Mouse (Mus musculus) left cerebral cortex, adult 9 months (tissue): ENCODE results near the gene Cyp2b10.
"Not testable (repeated sequence)": the region's sequence is repeated elsewhere in the genome, so short reads cannot be mapped to it uniquely, and the experiment has no call there.

Source experiments
- DNase-seq, 2 experiments: peaks; one replicate each; pipeline ENCODE4 v3.0.0; 2022; ENCODE audit warnings: low spot score in 2 of 2

The Cyp2b10 gene

DNA sequence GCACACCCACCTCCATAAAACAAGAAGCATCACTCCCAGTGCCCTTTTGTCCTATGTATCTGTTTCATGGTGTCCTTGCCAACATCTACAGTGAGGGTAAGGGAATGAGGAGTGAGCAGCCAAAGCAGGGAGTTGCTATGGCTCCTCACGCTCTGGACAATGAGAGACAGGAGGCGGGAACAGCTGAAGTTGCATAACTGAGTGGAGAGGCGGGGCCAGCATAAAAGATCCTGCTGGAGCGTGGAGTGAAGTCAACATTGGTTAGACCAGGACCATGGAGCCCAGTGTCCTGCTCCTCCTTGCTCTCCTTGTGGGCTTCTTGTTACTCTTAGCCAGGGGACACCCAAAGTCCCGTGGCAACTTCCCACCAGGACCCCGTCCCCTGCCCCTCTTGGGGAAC lies at the start of gene Cyp2b10:
Gene Cyp2b10, plus strand, starts transcription at position 210 of the 400 bp plus-strand sequence.
- DNase-seq: no peak

DNA sequence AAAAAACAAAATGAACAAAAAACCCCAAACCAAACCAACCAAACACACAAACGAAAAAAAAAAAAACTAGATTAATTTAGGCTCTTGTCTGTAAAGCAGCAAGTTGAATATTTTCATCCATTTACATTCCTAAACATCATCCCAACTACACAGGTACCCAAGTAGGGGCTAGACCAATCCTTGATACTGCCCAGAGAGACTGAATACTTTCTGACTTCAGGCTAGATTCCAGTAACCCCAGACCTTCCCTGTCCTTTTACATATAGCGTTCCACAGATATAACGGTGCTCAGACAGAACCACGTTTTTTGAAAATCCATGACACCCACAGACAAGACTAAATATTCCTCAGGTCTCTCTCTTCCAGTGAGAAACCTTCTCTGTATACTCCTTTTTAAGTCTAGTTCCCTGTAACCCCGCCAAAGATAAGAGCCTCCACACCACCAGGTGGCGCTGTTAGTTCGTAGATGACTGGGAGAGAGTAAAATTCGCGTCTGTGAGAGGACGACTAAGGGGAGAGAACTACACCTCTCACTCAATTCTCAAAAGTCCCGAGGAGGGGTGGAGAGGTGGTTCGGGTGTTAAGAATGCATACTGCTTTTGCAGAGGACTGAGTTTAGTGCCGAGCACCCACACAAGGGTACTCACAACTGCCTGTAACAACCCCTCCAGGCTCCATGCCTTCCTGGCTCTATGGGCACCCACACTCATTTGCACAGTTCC lies 49.5 kb upstream of the Cyp2b10 start:
- DNase-seq: peak; percentile 25 to 88

GRCm38 (mm10) chr7:25848444-25848812 lies 49.0 kb upstream of the Cyp2b10 start:
- no peak for DNase-seq

- peak in 1 of 2 experiments; percentile 45 for DNase-seq
Measured at GRCm38 (mm10) chr7:25855082-25855481, 42.3 kb upstream of the Cyp2b10 start.

- no peak for DNase-seq
Measured at GRCm38 (mm10) chr7:25859962-25860870, 37.2 kb upstream of the Cyp2b10 start.

DNA sequence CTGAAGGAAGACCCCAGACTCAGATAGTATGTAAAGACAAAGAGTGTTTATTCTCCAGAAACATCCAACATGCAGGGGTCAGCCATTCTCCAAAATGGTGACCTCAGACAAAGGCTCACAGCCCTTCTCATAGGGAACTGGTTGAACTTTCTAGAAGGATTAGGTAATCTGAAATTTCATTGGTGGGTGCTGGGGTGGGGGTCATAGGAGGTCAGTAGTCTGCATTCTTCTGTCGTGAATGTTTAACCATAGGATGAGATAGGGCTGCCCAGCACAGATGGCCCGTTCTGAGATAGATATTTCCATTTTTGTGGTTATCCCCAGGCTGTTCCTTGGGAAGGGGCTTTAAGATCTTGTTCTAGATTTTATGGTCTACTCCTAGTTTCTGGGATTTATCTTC lies 35.1 kb upstream of the Cyp2b10 start:
- no peak for DNase-seq

DNA sequence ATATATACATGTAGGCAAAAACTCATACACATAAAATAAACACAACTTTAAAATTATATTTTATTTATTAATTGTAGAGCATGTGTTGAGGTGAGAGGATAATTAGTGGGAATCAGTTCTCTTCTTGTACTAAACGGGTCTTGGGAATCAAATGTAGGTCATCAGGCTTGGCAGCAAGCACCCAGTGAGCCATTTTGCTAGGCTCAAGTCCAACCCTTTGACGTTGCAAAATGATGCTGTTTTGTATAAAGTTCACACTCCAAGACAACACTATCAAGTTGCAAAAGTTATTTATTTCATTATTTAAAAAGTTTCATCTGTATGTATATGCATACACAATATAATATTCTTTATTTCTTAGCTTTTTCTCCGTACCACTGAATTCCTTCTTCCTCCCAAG lies 33.7 kb upstream of the Cyp2b10 start:
- no peak for DNase-seq

GRCm38 (mm10) chr7:25864861-25865260 lies 32.6 kb upstream of the Cyp2b10 start:
- no peak for DNase-seq

GRCm38 (mm10) chr7:25869789-25870188 lies 27.6 kb upstream of the Cyp2b10 start:
- no peak for DNase-seq

GRCm38 (mm10) chr7:25872624-25873023 lies 24.8 kb upstream of the Cyp2b10 start:
- no peak for DNase-seq

DNA sequence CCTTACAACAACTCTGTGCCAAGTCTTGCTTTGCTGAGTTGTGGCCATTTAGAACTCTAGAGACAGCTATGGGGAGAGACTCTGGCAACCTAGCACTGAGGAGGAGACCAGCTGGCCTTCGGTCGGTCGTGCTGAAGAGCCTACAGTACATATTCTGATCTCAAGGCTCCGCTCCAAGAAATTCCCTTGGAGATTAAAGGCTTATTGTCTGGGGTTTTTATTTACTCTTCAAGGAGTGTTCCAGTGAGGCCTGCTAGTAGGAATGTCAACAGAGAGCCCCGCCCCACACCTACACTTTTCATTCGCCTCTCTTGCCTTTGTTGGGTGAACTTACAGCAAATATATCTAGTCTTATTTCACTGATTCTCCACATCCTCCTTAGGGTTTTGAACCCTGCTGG lies 18.7 kb upstream of the Cyp2b10 start:
- DNase-seq: no peak

GRCm38 (mm10) chr7:25880721-25881120 lies 16.7 kb upstream of the Cyp2b10 start:
- DNase-seq: not testable (repeated sequence)

DNA sequence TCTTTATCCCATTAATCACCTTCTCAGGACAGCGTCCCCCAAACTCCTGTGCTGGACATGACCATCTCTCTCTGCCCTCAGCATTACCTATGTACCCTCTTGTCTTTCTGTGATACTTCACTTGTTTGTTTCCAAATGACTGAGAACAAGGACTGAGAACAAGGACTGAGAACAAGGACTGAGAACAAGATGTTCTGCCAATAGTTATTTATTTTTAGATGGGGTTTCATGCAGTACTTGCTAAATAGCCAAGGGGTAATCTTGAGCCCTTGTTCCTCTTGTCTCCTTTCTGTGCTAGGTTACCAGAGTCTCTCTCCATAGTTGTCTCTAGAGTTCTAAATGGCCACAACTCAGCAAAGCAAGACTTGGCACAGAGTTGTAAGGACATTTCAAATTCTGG lies 13.1 kb upstream of the Cyp2b10 start:
- DNase-seq: no peak

- DNase-seq: no peak
Measured at GRCm38 (mm10) chr7:25887758-25888157, 9.7 kb upstream of the Cyp2b10 start.

DNA sequence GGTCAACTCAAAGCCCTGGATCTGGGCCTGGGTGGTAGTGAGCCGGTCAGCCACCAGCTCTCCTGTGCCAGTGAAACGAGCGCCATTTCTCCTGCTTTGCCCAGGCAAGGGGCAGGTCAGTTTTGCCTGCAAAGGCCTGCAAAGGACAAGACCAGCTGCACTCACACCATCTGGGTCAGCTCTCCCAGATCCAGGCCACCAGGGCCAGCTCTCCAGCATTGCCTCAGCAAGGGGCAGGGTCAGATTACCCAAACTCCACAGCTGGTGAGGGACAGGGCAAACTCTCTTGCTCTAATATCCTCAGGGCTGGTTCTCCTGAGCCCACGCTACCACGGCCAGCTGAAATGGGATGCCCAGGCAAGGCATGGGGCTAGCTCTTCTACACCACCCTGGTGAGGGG lies 4.3 kb upstream of the Cyp2b10 start:
- no peak for DNase-seq

DNA sequence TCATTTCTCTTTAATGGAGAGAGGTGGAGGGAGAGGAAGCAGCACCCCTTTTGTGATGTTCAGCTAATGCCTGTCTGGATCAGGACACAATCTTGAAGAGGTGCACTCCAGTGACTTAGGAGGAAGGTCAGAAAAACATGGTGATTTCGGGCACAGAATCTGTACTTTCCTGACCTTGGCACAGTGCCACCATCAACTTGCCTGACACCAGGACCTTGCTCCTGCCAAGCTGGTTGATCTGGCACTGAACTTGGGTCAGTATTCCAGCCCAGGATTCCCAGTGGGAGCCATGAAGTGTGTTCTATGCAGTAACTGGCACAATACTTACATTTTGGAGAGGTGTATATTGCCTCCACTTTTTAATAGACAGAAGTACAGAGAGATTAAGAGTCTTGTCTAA lies 2.3 kb upstream of the Cyp2b10 start:
- DNase-seq: no peak

DNA sequence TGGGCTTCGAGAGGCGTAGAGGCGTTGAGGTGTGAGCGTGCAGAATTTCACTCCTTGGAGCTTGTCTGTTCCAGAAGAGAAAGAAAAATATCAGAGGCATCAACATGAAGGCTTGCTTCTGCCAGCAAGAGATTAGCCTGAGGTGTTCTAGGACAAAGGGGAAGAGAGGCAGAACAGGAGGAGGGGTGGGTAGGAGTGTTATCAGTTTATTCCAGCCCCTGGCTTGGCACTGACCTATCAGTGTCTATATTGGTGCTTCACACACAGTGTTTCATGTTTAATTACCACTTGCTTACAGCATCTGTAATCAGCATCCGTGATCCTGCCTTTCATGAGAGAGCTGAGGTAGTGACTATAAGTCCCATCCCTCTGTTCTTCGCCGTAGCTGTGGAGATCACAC lies 644 bp downstream of the Cyp2b10 start:
- no peak for DNase-seq

GRCm38 (mm10) chr7:25902061-25902690 lies 4.8 kb downstream of the Cyp2b10 start:
- DNase-seq: peak in 1 of 2 experiments; percentile 8

- no peak for DNase-seq
Measured at GRCm38 (mm10) chr7:25903156-25903555, 5.7 kb downstream of the Cyp2b10 start.

DNA sequence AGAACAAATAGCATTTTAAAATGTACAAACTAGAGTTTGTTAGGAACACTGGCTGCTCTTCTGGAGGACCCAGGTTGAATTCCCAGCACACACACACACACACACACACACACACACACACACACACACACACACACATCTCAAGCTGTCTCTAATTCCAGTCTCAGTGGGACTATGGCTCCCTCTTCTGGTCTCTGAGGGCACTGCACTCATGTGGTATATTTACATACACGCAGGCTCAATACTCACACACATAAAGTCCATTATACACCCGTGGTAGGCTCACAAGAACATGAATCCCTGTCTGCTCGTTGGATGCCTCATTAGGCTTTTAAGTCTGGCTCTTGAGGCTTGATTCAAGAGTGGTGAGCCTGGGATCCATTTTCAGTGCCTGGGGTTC lies 6.6 kb downstream of the Cyp2b10 start:
- DNase-seq: no peak

DNA sequence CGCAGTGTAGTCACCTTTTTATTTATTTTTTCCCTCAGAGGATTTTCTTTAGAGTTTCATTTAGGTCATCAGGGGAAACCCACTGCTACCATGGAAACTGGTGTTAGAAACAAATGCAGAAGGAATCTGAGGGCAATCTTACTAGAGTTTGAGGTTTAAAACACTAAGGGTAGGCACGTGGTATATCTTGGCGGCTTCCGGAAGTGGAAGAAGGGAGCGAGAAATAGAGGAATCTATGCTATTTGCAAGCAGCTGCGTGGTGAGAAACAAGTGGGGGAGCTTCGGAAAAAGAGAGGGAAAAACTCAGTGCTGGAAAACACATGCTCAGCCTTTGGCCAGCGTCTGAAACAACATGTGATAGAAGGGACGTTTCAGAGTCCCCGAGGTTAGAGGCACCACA lies 7.1 kb downstream of the Cyp2b10 start:
- no peak for DNase-seq

DNA sequence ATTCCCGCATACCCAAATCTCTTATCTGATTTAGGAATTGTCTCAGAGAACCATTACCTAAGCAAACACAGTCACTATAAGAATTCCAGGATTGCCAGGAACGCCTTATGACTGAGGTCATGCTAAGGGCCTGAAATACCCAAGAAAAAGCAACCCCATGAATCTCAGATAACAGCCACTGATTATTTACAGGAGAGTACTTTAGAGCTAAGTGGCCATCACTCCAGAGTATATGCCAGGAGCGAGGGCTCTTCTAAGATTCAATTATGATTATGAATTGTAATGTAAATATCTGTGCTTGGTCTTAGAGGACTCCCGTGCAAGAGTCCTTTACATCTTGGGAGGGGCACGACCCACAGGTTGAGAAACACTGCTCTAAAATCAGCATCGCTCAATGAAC lies 10.0 kb downstream of the Cyp2b10 start:
- DNase-seq: no peak

- no peak for DNase-seq
Measured at GRCm38 (mm10) chr7:25910046-25910445, 12.6 kb downstream of the Cyp2b10 start.
